In genomic region chr5:134136022-134136421, GRCm38 (mm10) we compare ENCODE assay signal across 23 mouse cellular contexts. TPM values are rescaled to one million over a fixed set of nuclear protein-coding genes. Genes with fewer than 3 reads are reported as not detected.
DNase-seq lines count a peak whose midpoint lies in the region; ATAC-seq lines count a peak whose summit lies in the region.
"Had no signal": no experiment of that assay in that cellular context is flagged by ENCODE, and none has a peak within 500 bp of the region (broad histone marks: within the 10 kb centered on the region; RNA-seq: fewer than 3 reads in every experiment).

No protein-coding gene starts in this region.

- no peaks in the 10 kb centered on the region for H3K4me1 ChIP-seq in kidney, embryonic 15.5 days

- peaks cover 41% of the 10 kb centered on the region for H3K36me3 ChIP-seq in kidney, embryonic 15.5 days
- H3K36me3 ChIP-seq: G1E had no signal

- no peak overlapping the region for H3K9ac ChIP-seq in kidney, embryonic 15.5 days
- H3K9ac ChIP-seq: forebrain, postnatal 0 days; hindbrain, embryonic 12.5 days had no signal

- no peak for ATAC-seq in kidney, embryonic 15.5 days (replicated peaks; ENCODE audit: low FRiP score)
- ATAC-seq in erythroid progenitor cell, adult 5-6 weeks (replicated peaks; ENCODE audit: low FRiP score, poor library complexity, severe bottlenecking), result 0 out of 2 replicates have a peak, but pooled peaks have one; percentile 14
- ATAC-seq: forebrain, embryonic 14.5 days; forebrain, postnatal 0 days; hindbrain, embryonic 16.5 days; Patski had no signal

- 91% methylated on average over 12 of the region's 12 CpGs for WGBS in kidney, embryonic 15.5 days

- no peak overlapping the region for H3K27ac ChIP-seq in kidney, embryonic 15.5 days
- H3K27ac ChIP-seq: gastrocnemius, adult 2 months; hindbrain, embryonic 12.5 days had no signal

- no peaks in the 10 kb centered on the region for H3K27me3 ChIP-seq in kidney, embryonic 15.5 days
- H3K27me3 ChIP-seq: CH12.LX; hindbrain, embryonic 12.5 days; Patski had no signal

- no peak overlapping the region for H3K4me3 ChIP-seq in kidney, embryonic 15.5 days (replicated peaks)
- H3K4me3 ChIP-seq: gastrocnemius, adult 2 months; hindbrain, embryonic 12.5 days had no signal

- DNase-seq in kidney, adult 11 months, result peak; percentile 31
- DNase-seq in kidney, adult 8-10 months, result peak; percentile 14 to 23
- DNase-seq in kidney, postnatal 10 days, result no peak
- DNase-seq in urinary bladder, postnatal 25 days (ENCODE audit: low spot score), result no peak
- DNase-seq: adrenal gland, postnatal 10 days; adrenal gland, postnatal 36 days; B cell, adult 2 months; cerebellum, adult 18-20 months; cerebellum, adult 9-10 months; cerebellum, postnatal 14 days; forebrain, postnatal 0 days; gastrocnemius, adult 2 months; gastrocnemius, postnatal 14 days; heart, adult 11 months had no signal

- H3K4me2 ChIP-seq in kidney, embryonic 15.5 days, result no peak overlapping the region
- H3K4me2 ChIP-seq: heart, embryonic 11.5 days; hindbrain, embryonic 12.5 days had no signal

- no peaks in the 10 kb centered on the region for H3K9me3 ChIP-seq in kidney, embryonic 15.5 days (replicated peaks)
- H3K9me3 ChIP-seq: hindbrain, embryonic 12.5 days had no signal

RNA-seq across cellular contexts. Expression of gene Castor2, which starts 36.5 kb away (rescaled TPM):
- 10.2 and 12.8 TPM in 2 replicates for polyA plus RNA-seq in kidney, embryonic 15.5 days (2015; fragmentation: Nextera tagmentation; extraction: Ambion mirVana)
- 12.3 TPM in 1 of 2 replicates, not detected in the other for total RNA-seq in erythroid progenitor cell, adult 5-6 weeks (2015; ENCODE audit: low replicate concordance)
- 0.39 and 0.45 TPM in 2 replicates for total RNA-seq in erythroid progenitor cell, adult 5-6 weeks (2017; ENCODE audit: low replicate concordance)
- polyA plus RNA-seq: G1E had no signal

RNA-seq across cellular contexts. Expression of gene Rcc1l, which starts 40.6 kb away (rescaled TPM):
- polyA plus RNA-seq in kidney, embryonic 15.5 days (2015; fragmentation: Nextera tagmentation; extraction: Ambion mirVana), result 34.6 and 37.2 TPM in 2 replicates
- 6.7 TPM in 1 of 2 replicates, not detected in the other for total RNA-seq in erythroid progenitor cell, adult 5-6 weeks (2015; ENCODE audit: low replicate concordance)
- 3.2 TPM in 1 of 2 replicates, not detected in the other for total RNA-seq in erythroid progenitor cell, adult 5-6 weeks (2017; ENCODE audit: low replicate concordance)

RNA-seq across cellular contexts. Expression of gene Gtf2ird2, which starts 47.8 kb away (rescaled TPM):
- 9.1 and 9.6 TPM in 2 replicates for polyA plus RNA-seq in kidney, embryonic 15.5 days (2015; fragmentation: Nextera tagmentation; extraction: Ambion mirVana)
- 1.3 TPM in 1 of 2 replicates, not detected in the other for total RNA-seq in erythroid progenitor cell, adult 5-6 weeks (2015; ENCODE audit: low replicate concordance)
- total RNA-seq in erythroid progenitor cell, adult 5-6 weeks (2017; ENCODE audit: low replicate concordance), result 0.53 and 2.7 TPM in 2 replicates

Comparison
In these comparisons a context has a peak if more than half of its experiments do, and no peak if none do; other contexts are left out.
1. DNase-seq: peak in kidney, adult 11 months (single experiment) and kidney, adult 8-10 months (2 of 2); none in kidney, postnatal 10 days (single experiment) and urinary bladder, postnatal 25 days (single experiment).